Mouse (Mus musculus): Measurements from ENCODE around the gene Xylb.
A peak's percentile ranks its signal among the peaks of the same experiment; 100 is the strongest.

GRCm38 (mm10) chr9:119357331-119358057 lies at the start of gene Xylb:
- TF ChIP-seq CTCF (IDR thresholded peaks at IDR 0.05) (peak; percentile 97), EP300 (IDR thresholded peaks at IDR 0.05) (no peak)

All from lung, postnatal 0 days (tissue).